Mouse (Mus musculus): Measurements from ENCODE around the gene Thsd7b.

DNA sequence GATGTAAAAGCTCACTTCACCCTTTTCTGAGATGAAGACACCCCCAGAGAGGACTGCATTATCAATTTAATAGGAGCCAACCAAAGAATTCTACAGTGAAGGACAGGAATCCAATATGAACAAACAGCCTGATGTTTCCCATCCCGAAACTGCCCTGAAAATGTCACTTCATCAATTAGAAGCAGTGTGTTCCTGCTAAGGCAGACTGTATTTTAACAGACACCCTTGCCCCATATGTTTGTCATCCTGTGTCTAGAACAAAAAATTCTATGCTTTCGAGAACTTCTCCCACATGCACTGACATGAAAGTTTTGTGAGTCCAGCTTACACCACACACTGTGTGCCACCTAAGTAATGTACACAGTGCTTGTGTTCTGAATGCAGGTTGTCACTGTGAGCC, 812.8 kb downstream of the Thsd7b start:
- no peak for TF ChIP-seq POLR2A (IDR thresholded peaks at IDR 0.05; ENCODE audit: insufficient read length, low read depth)
- TF ChIP-seq TCF12 (IDR thresholded peaks at IDR 0.05; ENCODE audit: insufficient read depth, poor library complexity, severe bottlenecking): no peak
- TF ChIP-seq USF1 (IDR thresholded peaks at IDR 0.05; ENCODE audit: low read depth): no peak
- TF ChIP-seq REST (IDR thresholded peaks at IDR 0.05; ENCODE audit: insufficient read depth, insufficient read length): no peak
- TF ChIP-seq MAX (IDR thresholded peaks at IDR 0.05; ENCODE audit: low read depth): no peak
- no peak for TF ChIP-seq POLR2AphosphoS2 (IDR thresholded peaks at IDR 0.05; ENCODE audit: insufficient read length, low read depth)
- TF ChIP-seq TCF3 (IDR thresholded peaks at IDR 0.05; ENCODE audit: insufficient read length, low read depth): no peak
- no peak for TF ChIP-seq CEBPB (IDR thresholded peaks at IDR 0.05; ENCODE audit: insufficient read depth, poor library complexity, severe bottlenecking)
